Mouse (Mus musculus): ENCODE measurements around the gene Vps26c.

GRCm38 (mm10) chr16:94572422-94572821 lies 45.8 kb upstream of the Vps26c start:
- no peak for TF ChIP-seq RAD21 (IDR thresholded peaks at IDR 0.05; ENCODE audit: low read depth, low read length)
- TF ChIP-seq MAZ (IDR thresholded peaks at IDR 0.05; ENCODE audit: low read depth, low read length): no peak
- TF ChIP-seq CTCF (conservative IDR thresholded peaks at IDR 0.05 in 1 of 2, IDR thresholded peaks at IDR 0.05 in 1 of 2; ENCODE audit: low read depth in 2 of 2, low read length in 2 of 2): no peak
- TF ChIP-seq PAX5 (IDR thresholded peaks at IDR 0.05; ENCODE audit: low read length): no peak
- no peak for TF ChIP-seq POLR2A (IDR thresholded peaks at IDR 0.05; ENCODE audit: low read depth, low read length)
- no peak for TF ChIP-seq USF1 (IDR thresholded peaks at IDR 0.05; ENCODE audit: low read depth, low read length)
- TF ChIP-seq EP300 (IDR thresholded peaks at IDR 0.05; ENCODE audit: low read length): no peak
- TF ChIP-seq ZNF384 (IDR thresholded peaks at IDR 0.05; ENCODE audit: low read depth, low read length): no peak
- no peak for TF ChIP-seq ELF1 (IDR thresholded peaks at IDR 0.05; ENCODE audit: low read depth, low read length)
